8 mouse cellular contexts compared by ENCODE assay signal in genomic region chr19:4333100-4333775, GRCm38 (mm10). TPM values are rescaled to one million over a fixed set of nuclear protein-coding genes. Genes with fewer than 3 reads are reported as not detected.
DNase-seq lines count a peak whose midpoint lies in the region; ATAC-seq and TF ChIP-seq lines count a peak whose summit lies in the region.

No protein-coding gene starts in this region.

- H3K4me3 ChIP-seq in cerebellum, adult 2 months (replicated peaks; ENCODE audit: insufficient read depth, low read depth, low read length): peak overlapping the region; percentile 77
- peak overlapping the region; percentile 63 for H3K4me3 ChIP-seq in forebrain, embryonic 12.5 days (replicated peaks)
- peak overlapping the region; percentile 50 for H3K4me3 ChIP-seq in intestine, embryonic 15.5 days (replicated peaks)

- no peak for TF ChIP-seq POLR2A in cerebellum, adult 2 months (IDR thresholded peaks at IDR 0.05; ENCODE audit: borderline replicate concordance, insufficient read depth, low read length)

- ATAC-seq in forebrain, embryonic 12.5 days (ENCODE audit: low FRiP score): 0 out of 2 replicates have a peak, but pooled peaks have one; percentile 15
- peak; percentile 37 for ATAC-seq in intestine, embryonic 15.5 days

- peak overlapping the region; percentile 82 for H3K9ac ChIP-seq in forebrain, embryonic 12.5 days
- peak overlapping the region; percentile 63 for H3K9ac ChIP-seq in intestine, embryonic 15.5 days

- H3K36me3 ChIP-seq in forebrain, embryonic 12.5 days (replicated peaks): peaks cover 35% of the 10 kb centered on the region
- peaks cover 6% of the 10 kb centered on the region; the same call in 1 of the 2 replicates for H3K36me3 ChIP-seq in intestine, embryonic 15.5 days

- no peaks in the 10 kb centered on the region for H3K9me3 ChIP-seq in forebrain, embryonic 12.5 days
- no peaks in the 10 kb centered on the region for H3K9me3 ChIP-seq in intestine, embryonic 15.5 days

- H3K27ac ChIP-seq in cerebellum, adult 2 months (ENCODE audit: insufficient read depth, low read length): peak overlapping the region; percentile 79
- peak overlapping the region; percentile 93 for H3K27ac ChIP-seq in forebrain, embryonic 12.5 days
- H3K27ac ChIP-seq in intestine, embryonic 15.5 days: peak overlapping the region; percentile 89

- peak in 1 of 2 experiments; percentile 48 for DNase-seq in cerebellum, adult 2 months
- DNase-seq in cerebellum, adult 8-10 months: no peak
- peak; percentile 26 to 32 for DNase-seq in spleen, postnatal 10 days (ENCODE audit: low spot score in 2 of 2)
- DNase-seq in spleen, adult 18-20 months: no peak
- peak; percentile 11 for DNase-seq in lung, postnatal 36 days
- DNase-seq in yolk sac, embryonic 10.5 days (ENCODE audit: low spot score): peak; percentile 42

- 0 out of 2 replicates have a peak, but pooled peaks have one; percentile 4 for TF ChIP-seq CTCF in cerebellum, adult 2 months (IDR thresholded peaks at IDR 0.05; ENCODE audit: borderline replicate concordance, insufficient read depth, low read depth, low read length)

- peak overlapping the region; percentile 87 for H3K4me2 ChIP-seq in forebrain, embryonic 12.5 days
- peak overlapping the region; percentile 71 for H3K4me2 ChIP-seq in intestine, embryonic 15.5 days (replicated peaks)

- H3K27me3 ChIP-seq in cerebellum, adult 2 months (ENCODE audit: control insufficient read depth, insufficient read depth, low read length): no peaks in the 10 kb centered on the region
- no peaks in the 10 kb centered on the region for H3K27me3 ChIP-seq in forebrain, embryonic 12.5 days
- no peaks in the 10 kb centered on the region for H3K27me3 ChIP-seq in intestine, embryonic 15.5 days (replicated peaks)

- 0% methylated on average over 13 of the region's 13 CpGs for WGBS in cerebellum, adult 2 months
- WGBS in forebrain, embryonic 12.5 days: under 1% methylated on average over 13 of the region's 13 CpGs
- WGBS in intestine, embryonic 15.5 days: under 1% methylated on average over 13 of the region's 13 CpGs

- H3K4me1 ChIP-seq in cerebellum, adult 2 months (ENCODE audit: control insufficient read depth, insufficient read depth, low read length): peaks cover 9% of the 10 kb centered on the region; the same call in 1 of the 2 replicates
- H3K4me1 ChIP-seq in forebrain, embryonic 12.5 days: peaks cover 29% of the 10 kb centered on the region
- peaks cover 21% of the 10 kb centered on the region for H3K4me1 ChIP-seq in intestine, embryonic 15.5 days (replicated peaks)

RNA-seq across cellular contexts. Expression of gene Grk2, which starts 27.2 kb away (rescaled TPM):
- 226 and 239 TPM in 2 replicates for polyA plus RNA-seq in cerebellum, adult 2 months (2012; rRNA removed)
- 18.7 and 19.0 TPM in 2 replicates for polyA plus RNA-seq in forebrain, embryonic 12.5 days (2016; fragmentation: Nextera tagmentation; extraction: Ambion mirVana)
- polyA plus RNA-seq in intestine, embryonic 15.5 days (2015; fragmentation: Nextera tagmentation; extraction: Ambion mirVana): 18.2 and 18.3 TPM in 2 replicates

RNA-seq across cellular contexts. Expression of gene Ankrd13d, which starts 50.3 kb away (rescaled TPM):
- 74.3 and 76.1 TPM in 2 replicates for polyA plus RNA-seq in cerebellum, adult 2 months (2012; rRNA removed)
- 12.6 and 14.2 TPM in 2 replicates for polyA plus RNA-seq in forebrain, embryonic 12.5 days (2016; fragmentation: Nextera tagmentation; extraction: Ambion mirVana)
- polyA plus RNA-seq in intestine, embryonic 15.5 days (2015; fragmentation: Nextera tagmentation; extraction: Ambion mirVana): 5.3 and 5.7 TPM in 2 replicates

Comparison
In these comparisons a context has a peak if more than half of its experiments do, and no peak if none do; other contexts are left out.
1. DNase-seq: peak in spleen, postnatal 10 days (2 of 2), lung, postnatal 36 days (single experiment) and yolk sac, embryonic 10.5 days (single experiment); none in cerebellum, adult 8-10 months (single experiment) and spleen, adult 18-20 months (0 of 2).
2. RNA of gene Grk2, which starts 27.2 kb away (polyA plus RNA-seq): 226 to 239 TPM in cerebellum, adult 2 months; 18.7 to 19.0 TPM in forebrain, embryonic 12.5 days and 18.2 to 18.3 TPM in intestine, embryonic 15.5 days; every median in the first group is over 10 times any median in the second.
3. Peak in every context shown above with its lines, with median percentiles within 50 percentile points of each other: H3K27ac ChIP-seq and H3K4me3 ChIP-seq.